Mouse (Mus musculus): Measurements from ENCODE around the gene Zfp444. TPM values are rescaled to one million over a fixed set of nuclear protein-coding genes. Genes with fewer than 3 reads are reported as not detected.

Zfp444 gene
- polyA plus RNA-seq, 1 experiment from 2014 or later = 66.4 TPM

- H3K36me3 ChIP-seq (replicated peaks; ENCODE audit: control insufficient read depth, insufficient read depth, low read depth, low read length) = no peaks in the 10 kb centered on the region
- no peaks in the 10 kb centered on the region for H3K9me3 ChIP-seq (replicated peaks; ENCODE audit: control insufficient read depth, low read length)
- H3K9ac ChIP-seq (replicated peaks; ENCODE audit: low read length) = peak overlapping the region; percentile 89
- peak overlapping the region; percentile 84 for H3K4me3 ChIP-seq (ENCODE audit: low read depth, low read length)
- under 1% methylated on average over 78 of the region's 85 CpGs for WGBS
- peak; percentile 76 for ATAC-seq (replicated peaks; ENCODE audit: insufficient number of reproducible peaks, low FRiP score, low TSS enrichment, low read depth)
- no peaks in the 10 kb centered on the region for H3K4me1 ChIP-seq (ENCODE audit: control insufficient read depth, insufficient read depth, low read length)
- peak overlapping the region; percentile 85 for H3K4me2 ChIP-seq (ENCODE audit: low read depth, low read length)
- H3K27me3 ChIP-seq (ENCODE audit: control insufficient read depth, insufficient read depth, low read length) = no peaks in the 10 kb centered on the region
- peak; percentile 85 for DNase-seq (ENCODE audit: low spot score)
- peak overlapping the region; percentile 78 for H3K27ac ChIP-seq (replicated peaks; ENCODE audit: low read depth, low read length)
Measured at GRCm38 (mm10) chr7:6155031-6155872, 16.8 kb upstream of the Zfp444 start.

GRCm38 (mm10) chr7:6155901-6156411, 16.1 kb upstream of the Zfp444 start, which contains the start of gene Zfp787:
TSS of gene Zfp787 (minus strand) at chr7:6155997.
- ATAC-seq (replicated peaks; ENCODE audit: insufficient number of reproducible peaks, low FRiP score, low TSS enrichment, low read depth) (peak; percentile 99), DNase-seq (ENCODE audit: low spot score) (peak; percentile 97)
- Histone ChIP-seq H3K4me1 (ENCODE audit: control insufficient read depth, insufficient read depth, low read length) (no peaks in the 10 kb centered on the region), H3K27ac (replicated peaks; ENCODE audit: low read depth, low read length) (peak within 1 kb of the TSS; percentile 78), H3K9ac (replicated peaks; ENCODE audit: low read length) (peak within 1 kb of the TSS; percentile 89), H3K4me3 (ENCODE audit: low read depth, low read length) (peak within 1 kb of the TSS; percentile 84), H3K9me3 (replicated peaks; ENCODE audit: control insufficient read depth, low read length) (no peaks in the 10 kb centered on the region), H3K36me3 (replicated peaks; ENCODE audit: control insufficient read depth, insufficient read depth, low read depth, low read length) (no peaks in the 10 kb centered on the region), H3K27me3 (ENCODE audit: control insufficient read depth, insufficient read depth, low read length) (no peaks in the 10 kb centered on the region), H3K4me2 (ENCODE audit: low read depth, low read length) (peak within 1 kb of the TSS; percentile 85)
- under 1% methylated on average over 53 of the region's 54 CpGs for whole genome bisulfite sequencing

- no peaks in the 10 kb centered on the region for H3K9me3 ChIP-seq (replicated peaks; ENCODE audit: control insufficient read depth, low read length)
- 68% methylated on average over 9 of the region's 9 CpGs for WGBS
- ATAC-seq (replicated peaks; ENCODE audit: insufficient number of reproducible peaks, low FRiP score, low TSS enrichment, low read depth) (no peak), DNase-seq (ENCODE audit: low spot score) (no peak)
- H3K9ac ChIP-seq (replicated peaks; ENCODE audit: low read length) = no peak overlapping the region
- H3K4me1 ChIP-seq (ENCODE audit: control insufficient read depth, insufficient read depth, low read length) = no peaks in the 10 kb centered on the region
- H3K36me3 ChIP-seq (replicated peaks; ENCODE audit: control insufficient read depth, insufficient read depth, low read depth, low read length) = no peaks in the 10 kb centered on the region
- no peaks in the 10 kb centered on the region for H3K27me3 ChIP-seq (ENCODE audit: control insufficient read depth, insufficient read depth, low read length)
- H3K27ac ChIP-seq (replicated peaks; ENCODE audit: low read depth, low read length) = no peak overlapping the region
- peak overlapping the region; percentile 84; the same call in 1 of the 2 replicates for H3K4me3 ChIP-seq (ENCODE audit: low read depth, low read length)
- H3K4me2 ChIP-seq (ENCODE audit: low read depth, low read length) = no peak overlapping the region
Measured at GRCm38 (mm10) chr7:6156901-6157472, 15.0 kb upstream of the Zfp444 start.

GRCm38 (mm10) chr7:6157479-6157878, 14.5 kb upstream of the Zfp444 start:
- H3K9me3 ChIP-seq (replicated peaks; ENCODE audit: control insufficient read depth, low read length) = no peaks in the 10 kb centered on the region
- 78% methylated on average over 1 of the region's 1 CpGs for WGBS
- no peak overlapping the region for H3K9ac ChIP-seq (replicated peaks; ENCODE audit: low read length)
- no peak overlapping the region for H3K4me3 ChIP-seq (ENCODE audit: low read depth, low read length)
- no peak overlapping the region for H3K27ac ChIP-seq (replicated peaks; ENCODE audit: low read depth, low read length)
- H3K27me3 ChIP-seq (ENCODE audit: control insufficient read depth, insufficient read depth, low read length) = no peaks in the 10 kb centered on the region
- no peak overlapping the region for H3K4me2 ChIP-seq (ENCODE audit: low read depth, low read length)
- DNase-seq (ENCODE audit: low spot score) (no peak), ATAC-seq (replicated peaks; ENCODE audit: insufficient number of reproducible peaks, low FRiP score, low TSS enrichment, low read depth) (no peak)
- no peaks in the 10 kb centered on the region for H3K36me3 ChIP-seq (replicated peaks; ENCODE audit: control insufficient read depth, insufficient read depth, low read depth, low read length)
- no peaks in the 10 kb centered on the region for H3K4me1 ChIP-seq (ENCODE audit: control insufficient read depth, insufficient read depth, low read length)

- Histone ChIP-seq H3K4me3 (ENCODE audit: low read depth, low read length) (no peak overlapping the region), H3K9ac (replicated peaks; ENCODE audit: low read length) (no peak overlapping the region), H3K4me2 (ENCODE audit: low read depth, low read length) (no peak overlapping the region), H3K27me3 (ENCODE audit: control insufficient read depth, insufficient read depth, low read length) (no peaks in the 10 kb centered on the region), H3K36me3 (replicated peaks; ENCODE audit: control insufficient read depth, insufficient read depth, low read depth, low read length) (no peaks in the 10 kb centered on the region), H3K9me3 (replicated peaks; ENCODE audit: control insufficient read depth, low read length) (no peaks in the 10 kb centered on the region), H3K4me1 (ENCODE audit: control insufficient read depth, insufficient read depth, low read length) (no peaks in the 10 kb centered on the region), H3K27ac (replicated peaks; ENCODE audit: low read depth, low read length) (no peak overlapping the region)
- DNase-seq (ENCODE audit: low spot score) = no peak
- no peak for ATAC-seq (replicated peaks; ENCODE audit: insufficient number of reproducible peaks, low FRiP score, low TSS enrichment, low read depth)
- WGBS = 76% methylated on average over 3 of the region's 3 CpGs
Measured at GRCm38 (mm10) chr7:6159604-6160003, 12.4 kb upstream of the Zfp444 start.

GRCm38 (mm10) chr7:6161541-6161940, 10.5 kb upstream of the Zfp444 start:
- Histone ChIP-seq H3K4me3 (ENCODE audit: low read depth, low read length) (no peak overlapping the region), H3K9me3 (replicated peaks; ENCODE audit: control insufficient read depth, low read length) (no peaks in the 10 kb centered on the region), H3K27me3 (ENCODE audit: control insufficient read depth, insufficient read depth, low read length) (no peaks in the 10 kb centered on the region), H3K9ac (replicated peaks; ENCODE audit: low read length) (no peak overlapping the region), H3K4me2 (ENCODE audit: low read depth, low read length) (no peak overlapping the region), H3K27ac (replicated peaks; ENCODE audit: low read depth, low read length) (no peak overlapping the region), H3K36me3 (replicated peaks; ENCODE audit: control insufficient read depth, insufficient read depth, low read depth, low read length) (no peaks in the 10 kb centered on the region), H3K4me1 (ENCODE audit: control insufficient read depth, insufficient read depth, low read length) (no peaks in the 10 kb centered on the region)
- ATAC-seq (replicated peaks; ENCODE audit: insufficient number of reproducible peaks, low FRiP score, low TSS enrichment, low read depth) (no peak), DNase-seq (ENCODE audit: low spot score) (no peak)
- WGBS = 51% methylated on average over 3 of the region's 3 CpGs

GRCm38 (mm10) chr7:6162172-6162571, 9.9 kb upstream of the Zfp444 start:
- Histone ChIP-seq H3K4me1 (ENCODE audit: control insufficient read depth, insufficient read depth, low read length) (no peaks in the 10 kb centered on the region), H3K4me3 (ENCODE audit: low read depth, low read length) (no peak overlapping the region), H3K4me2 (ENCODE audit: low read depth, low read length) (no peak overlapping the region), H3K36me3 (replicated peaks; ENCODE audit: control insufficient read depth, insufficient read depth, low read depth, low read length) (no peaks in the 10 kb centered on the region), H3K27ac (replicated peaks; ENCODE audit: low read depth, low read length) (no peak overlapping the region), H3K27me3 (ENCODE audit: control insufficient read depth, insufficient read depth, low read length) (no peaks in the 10 kb centered on the region), H3K9ac (replicated peaks; ENCODE audit: low read length) (no peak overlapping the region), H3K9me3 (replicated peaks; ENCODE audit: control insufficient read depth, low read length) (no peaks in the 10 kb centered on the region)
- no peak for ATAC-seq (replicated peaks; ENCODE audit: insufficient number of reproducible peaks, low FRiP score, low TSS enrichment, low read depth)
- WGBS = 78% methylated on average over 4 of the region's 4 CpGs
- no peak for DNase-seq (ENCODE audit: low spot score)

- no peak overlapping the region for H3K27ac ChIP-seq (replicated peaks; ENCODE audit: low read depth, low read length)
- no peak overlapping the region for H3K4me3 ChIP-seq (ENCODE audit: low read depth, low read length)
- H3K9me3 ChIP-seq (replicated peaks; ENCODE audit: control insufficient read depth, low read length) = no peaks in the 10 kb centered on the region
- no peak for ATAC-seq (replicated peaks; ENCODE audit: insufficient number of reproducible peaks, low FRiP score, low TSS enrichment, low read depth)
- H3K9ac ChIP-seq (replicated peaks; ENCODE audit: low read length) = no peak overlapping the region
- no peaks in the 10 kb centered on the region for H3K36me3 ChIP-seq (replicated peaks; ENCODE audit: control insufficient read depth, insufficient read depth, low read depth, low read length)
- no peak for DNase-seq (ENCODE audit: low spot score)
- H3K27me3 ChIP-seq (ENCODE audit: control insufficient read depth, insufficient read depth, low read length) = no peaks in the 10 kb centered on the region
- 69% methylated on average over 5 of the region's 5 CpGs for WGBS
- no peaks in the 10 kb centered on the region for H3K4me1 ChIP-seq (ENCODE audit: control insufficient read depth, insufficient read depth, low read length)
- H3K4me2 ChIP-seq (ENCODE audit: low read depth, low read length) = no peak overlapping the region
Measured at GRCm38 (mm10) chr7:6164671-6165070, 7.4 kb upstream of the Zfp444 start.
